Comparison of ENCODE assay signal across 9 mouse cellular contexts in the genomic region with DNA sequence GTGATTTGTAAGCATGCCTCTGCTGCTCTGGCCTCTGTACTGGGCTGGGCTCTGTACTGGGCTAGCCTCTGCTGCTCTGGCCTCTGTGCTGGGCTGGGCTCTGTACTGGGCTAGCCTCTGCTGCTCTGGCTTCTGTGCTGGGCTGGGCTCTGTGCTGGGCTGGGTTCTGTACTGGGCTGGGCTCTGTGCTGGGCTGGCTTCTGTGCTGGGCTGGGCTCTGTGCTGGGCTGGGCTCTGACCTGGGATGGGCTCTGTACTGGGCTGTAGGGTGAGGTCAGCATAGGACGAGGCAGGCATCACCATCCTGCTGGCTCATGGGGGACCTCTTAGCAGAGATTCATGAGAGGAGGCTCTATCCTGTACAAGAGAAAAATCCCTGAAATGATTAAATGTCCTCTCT. TPM values are rescaled to one million over a fixed set of nuclear protein-coding genes. Genes with fewer than 3 reads are reported as not detected.
A peak's percentile ranks its signal among the peaks of the same experiment; 100 is the strongest.
DNase-seq lines count a peak whose midpoint lies in the region; ATAC-seq lines count a peak whose summit lies in the region.
"Had no signal": no experiment of that assay in that cellular context is flagged by ENCODE, and none has a peak within 500 bp of the region (broad histone marks: within the 10 kb centered on the region; RNA-seq: fewer than 3 reads in every experiment).

No protein-coding gene starts in this region.

- no peak overlapping the region for H3K27ac ChIP-seq in liver, embryonic 12.5 days
- H3K27ac ChIP-seq in hindbrain, embryonic 13.5 days: no peak overlapping the region
- H3K27ac ChIP-seq in intestine, embryonic 15.5 days: peak overlapping the region; percentile 82
- peak overlapping the region; percentile 76 for H3K27ac ChIP-seq in midbrain, embryonic 16.5 days (ENCODE audit: low read length)

- DNase-seq in liver: no peak
- no peak for DNase-seq in right cerebral cortex, adult 2 months (ENCODE audit: low spot score in 2 of 2)
- DNase-seq: cerebellum, adult 8-10 months; kidney, adult 18-20 months had no signal

- no peaks in the 10 kb centered on the region for H3K9me3 ChIP-seq in liver, embryonic 12.5 days (replicated peaks)
- H3K9me3 ChIP-seq in hindbrain, embryonic 13.5 days: no peaks in the 10 kb centered on the region
- H3K9me3 ChIP-seq in intestine, embryonic 15.5 days: no peaks in the 10 kb centered on the region
- H3K9me3 ChIP-seq in midbrain, embryonic 16.5 days (replicated peaks; ENCODE audit: control insufficient read depth, low read length, poor library complexity, severe bottlenecking): no peaks in the 10 kb centered on the region

- peak; percentile 61 for ATAC-seq in liver, embryonic 12.5 days
- peak; percentile 51 for ATAC-seq in hindbrain, embryonic 13.5 days (ENCODE audit: low FRiP score)
- ATAC-seq in intestine, embryonic 15.5 days: peak; percentile 46
- peak; percentile 55; the same call in 1 of the 2 replicates for ATAC-seq in midbrain, embryonic 16.5 days
- ATAC-seq in erythroid progenitor cell, adult 5-6 weeks (replicated peaks; ENCODE audit: low FRiP score, poor library complexity, severe bottlenecking): no peak

- no peak overlapping the region for H3K9ac ChIP-seq in liver, embryonic 12.5 days
- H3K9ac ChIP-seq in hindbrain, embryonic 13.5 days: no peak overlapping the region
- H3K9ac ChIP-seq in intestine, embryonic 15.5 days: no peak overlapping the region
- no peak overlapping the region for H3K9ac ChIP-seq in midbrain, embryonic 16.5 days (ENCODE audit: low read depth, low read length)

- peaks cover 15% of the 10 kb centered on the region for H3K4me1 ChIP-seq in liver, embryonic 12.5 days
- H3K4me1 ChIP-seq in hindbrain, embryonic 13.5 days (replicated peaks): peaks cover 40% of the 10 kb centered on the region
- peaks cover 39% of the 10 kb centered on the region for H3K4me1 ChIP-seq in intestine, embryonic 15.5 days (replicated peaks)
- H3K4me1 ChIP-seq in midbrain, embryonic 16.5 days (ENCODE audit: control insufficient read depth, insufficient read depth, low read length): peaks cover 22% of the 10 kb centered on the region

- peaks cover 7% of the 10 kb centered on the region; the same call in 1 of the 2 replicates for H3K27me3 ChIP-seq in liver, embryonic 12.5 days (replicated peaks)
- peaks cover 14% of the 10 kb centered on the region; the same call in 1 of the 2 replicates for H3K27me3 ChIP-seq in hindbrain, embryonic 13.5 days
- H3K27me3 ChIP-seq in intestine, embryonic 15.5 days (replicated peaks): no peaks in the 10 kb centered on the region
- H3K27me3 ChIP-seq in midbrain, embryonic 16.5 days (ENCODE audit: control insufficient read depth, insufficient read depth, low read depth, low read length): no peaks in the 10 kb centered on the region

- no peak overlapping the region for H3K4me2 ChIP-seq in liver, embryonic 12.5 days
- no peak overlapping the region for H3K4me2 ChIP-seq in hindbrain, embryonic 13.5 days
- no peak overlapping the region for H3K4me2 ChIP-seq in intestine, embryonic 15.5 days (replicated peaks)
- H3K4me2 ChIP-seq in midbrain, embryonic 16.5 days (ENCODE audit: low read length): no peak overlapping the region

- H3K4me3 ChIP-seq in liver, embryonic 12.5 days: no peak overlapping the region
- H3K4me3 ChIP-seq in hindbrain, embryonic 13.5 days: no peak overlapping the region
- H3K4me3 ChIP-seq in intestine, embryonic 15.5 days (replicated peaks): no peak overlapping the region
- H3K4me3 ChIP-seq in midbrain, embryonic 16.5 days (ENCODE audit: low read depth, low read length): no peak overlapping the region

- WGBS in liver, embryonic 12.5 days (ENCODE audit: insufficient replicate concordance): 33% methylated on average over 1 of the region's 1 CpGs
- 64% methylated on average over 1 of the region's 1 CpGs for WGBS in hindbrain, embryonic 13.5 days
- WGBS in intestine, embryonic 15.5 days: 48% methylated on average over 1 of the region's 1 CpGs
- WGBS in midbrain, embryonic 16.5 days: 33% methylated on average over 1 of the region's 1 CpGs

- no peaks in the 10 kb centered on the region for H3K36me3 ChIP-seq in liver, embryonic 12.5 days
- H3K36me3 ChIP-seq in hindbrain, embryonic 13.5 days: no peaks in the 10 kb centered on the region
- H3K36me3 ChIP-seq in intestine, embryonic 15.5 days: no peaks in the 10 kb centered on the region
- H3K36me3 ChIP-seq in midbrain, embryonic 16.5 days (ENCODE audit: control insufficient read depth, insufficient read depth, low read length): no peaks in the 10 kb centered on the region

RNA-seq across cellular contexts. Expression of a gene that starts 52.8 kb away (rescaled TPM):
- polyA plus RNA-seq in liver, embryonic 12.5 days (2016; fragmentation: Nextera tagmentation; extraction: Ambion mirVana): 0.86 and 0.92 TPM in 2 replicates
- 31.7 and 35.5 TPM in 2 replicates for polyA plus RNA-seq in hindbrain, embryonic 13.5 days (2015; fragmentation: Nextera tagmentation; extraction: Ambion mirVana)
- polyA plus RNA-seq in intestine, embryonic 15.5 days (2015; fragmentation: Nextera tagmentation; extraction: Ambion mirVana): 5.2 and 6.8 TPM in 2 replicates
- 53.5 and 54.1 TPM in 2 replicates for polyA plus RNA-seq in midbrain, embryonic 16.5 days (2015; fragmentation: Nextera tagmentation; extraction: Ambion mirVana)
- total RNA-seq in erythroid progenitor cell, adult 5-6 weeks (2015; ENCODE audit: low replicate concordance): not detected in 2 replicates
- total RNA-seq in erythroid progenitor cell, adult 5-6 weeks (2017; ENCODE audit: low replicate concordance): not detected in 2 replicates

Comparison
In these comparisons a context has a peak if more than half of its experiments do, and no peak if none do; other contexts are left out.
1. H3K27ac ChIP-seq: peak in intestine, embryonic 15.5 days (single experiment) and midbrain, embryonic 16.5 days (single experiment); none in liver, embryonic 12.5 days (single experiment) and hindbrain, embryonic 13.5 days (single experiment).